Mouse (Mus musculus) B cell, adult (primary cell): Measurements from ENCODE around the gene Gan. TPM values are rescaled to one million over a fixed set of nuclear protein-coding genes. Genes with fewer than 3 reads are reported as not detected.

Experiments used
- total RNA-seq: library from RNA; stranded (reverse); gene quantifications from 4 replicates; pipeline ENCODE4 v1.2.4, GENCODE M21; 2023; ENCODE audit not compliant: inconsistent age

Gan gene
- 9.4 to 11.8 TPM (median 10.9 TPM) in 4 replicates for total RNA-seq

GRCm38 (mm10) chr8:117158135-117158761 is at the start of gene Gan:
Gene Gan, plus strand, starts transcription at chr8:117158135.

GRCm38 (mm10) chr8:117257029-117257820 is 99.3 kb downstream of the Gan start, which contains the start of gene Cmip:
Gene Cmip, plus strand, starts transcription at chr8:117257064.

Other genes with a start within 250 kb of the Gan start
- gene Cmc2, start 236.7 kb upstream of the Gan start, total RNA-seq, result 4.5 to 9.4 TPM (median 5.7 TPM) in 4 replicates
- 5.3 to 12.5 TPM (median 7.4 TPM) in 4 replicates for gene Cenpn, start 236.4 kb upstream of the Gan start, total RNA-seq
- 17.4 to 21.0 TPM (median 19.0 TPM) in 4 replicates for gene Atmin, start 214.7 kb upstream of the Gan start, total RNA-seq
- gene 1700030J22Rik, start 179.2 kb upstream of the Gan start, total RNA-seq, result 0.19 to 0.80 TPM (median 0.35 TPM) in 4 replicates
- gene Gcsh, start 164.6 kb upstream of the Gan start, total RNA-seq, result 7.7 to 11.8 TPM (median 9.9 TPM) in 4 replicates
- gene Pkd1l2, start 75.7 kb upstream of the Gan start, total RNA-seq, result not detected in 4 replicates
- not detected in 4 replicates for gene Bco1, start 62.3 kb upstream of the Gan start, total RNA-seq
- 120 to 130 TPM (median 126 TPM) in 4 replicates for gene Cmip, start 98.9 kb downstream of the Gan start, total RNA-seq